Mouse (Mus musculus) cortical plate, adult 2 months (tissue): ENCODE data around the gene Cxcl14.

Experiments
- CTCF ChIP-seq: fragments of 200-500 bp; IDR thresholded peaks from 2 replicates; pipeline ENCODE4 v1.5.1; 2011; ENCODE audit warnings: mild to moderate bottlenecking, control low read depth, low read length; ENCODE audit not compliant: insufficient read depth; ENCODE audit errors: extremely low read depth
- POLR2A ChIP-seq: fragments of 200-500 bp; IDR thresholded peaks from 2 replicates; pipeline ENCODE4 v1.6.1; 2011; ENCODE audit warnings: mild to moderate bottlenecking, low read length, control low read depth; ENCODE audit not compliant: insufficient read depth; ENCODE audit errors: extremely low read depth

DNA sequence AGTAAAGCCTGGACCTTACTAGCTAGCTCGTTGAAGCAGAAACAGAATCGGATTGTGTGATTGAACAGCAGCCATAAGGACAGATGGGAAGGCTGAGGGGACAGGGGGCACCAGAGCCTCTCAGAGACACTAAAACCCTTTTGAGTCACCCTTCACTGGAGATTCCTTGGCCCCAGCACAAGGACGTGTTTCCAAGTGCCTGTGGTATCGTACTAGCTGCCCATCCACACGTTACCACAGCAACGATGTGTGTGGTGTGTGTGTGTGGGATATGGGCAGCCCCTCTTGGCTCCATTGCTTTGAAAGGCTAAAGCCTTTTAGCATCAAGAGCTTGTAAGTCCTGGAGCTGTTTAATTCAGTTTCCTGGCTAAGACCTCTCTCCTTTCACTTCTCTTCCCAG is 33.4 kb upstream of the Cxcl14 start:
- TF ChIP-seq CTCF (no peak), POLR2A (no peak)
